In genomic region chr6:125210436-125210835, GRCm38 (mm10) we compare ENCODE assay signal across 21 mouse cellular contexts. TPM values are rescaled to one million over a fixed set of nuclear protein-coding genes. Genes with fewer than 3 reads are reported as not detected.
DNase-seq lines count a peak whose midpoint lies in the region; ATAC-seq and TF ChIP-seq lines count a peak whose summit lies in the region.
"Had no signal": no experiment of that assay in that cellular context is flagged by ENCODE, and none has a peak within 500 bp of the region (broad histone marks: within the 10 kb centered on the region; RNA-seq: fewer than 3 reads in every experiment).

No protein-coding gene starts in this region.

- no peaks in the 10 kb centered on the region for H3K36me3 ChIP-seq in hindbrain, postnatal 0 days (ENCODE audit: insufficient read depth, low read length)
- no peaks in the 10 kb centered on the region for H3K36me3 ChIP-seq in hindbrain, embryonic 16.5 days (ENCODE audit: control insufficient read depth, insufficient read depth, low read length)
- H3K36me3 ChIP-seq in thymus, adult 2 months (ENCODE audit: control insufficient read depth, insufficient read depth, low read length): no peaks in the 10 kb centered on the region
- no peaks in the 10 kb centered on the region for H3K36me3 ChIP-seq in kidney, embryonic 16.5 days (ENCODE audit: insufficient read depth, low read length)
- H3K36me3 ChIP-seq: embryonic facial prominence, embryonic 15.5 days; liver, embryonic 13.5 days had no signal

- peak; percentile 6; the same call in 1 of the 2 replicates for TF ChIP-seq CTCF in hindbrain, postnatal 0 days (IDR thresholded peaks at IDR 0.05; ENCODE audit: low read depth)
- no peak for TF ChIP-seq CTCF in thymus, adult 2 months (IDR thresholded peaks at IDR 0.05; ENCODE audit: borderline replicate concordance, control insufficient read depth, extremely low read depth, insufficient read depth, low read length, poor library complexity)

- no peaks in the 10 kb centered on the region for H3K9me3 ChIP-seq in hindbrain, postnatal 0 days (ENCODE audit: low read length)
- H3K9me3 ChIP-seq in hindbrain, embryonic 16.5 days (ENCODE audit: control insufficient read depth, low read length): no peaks in the 10 kb centered on the region
- H3K9me3 ChIP-seq in kidney, embryonic 16.5 days (ENCODE audit: low read length): no peaks in the 10 kb centered on the region
- H3K9me3 ChIP-seq: embryonic facial prominence, embryonic 15.5 days; liver, embryonic 13.5 days had no signal

- H3K9ac ChIP-seq in hindbrain, postnatal 0 days (replicated peaks; ENCODE audit: low read length): no peak overlapping the region
- H3K9ac ChIP-seq in hindbrain, embryonic 16.5 days (ENCODE audit: low read depth, low read length): no peak overlapping the region
- no peak overlapping the region for H3K9ac ChIP-seq in kidney, embryonic 16.5 days (replicated peaks; ENCODE audit: low read length)
- H3K9ac ChIP-seq: embryonic facial prominence, embryonic 15.5 days; hindbrain, embryonic 14.5 days; liver, embryonic 13.5 days had no signal

- TF ChIP-seq POLR2A in thymus, adult 2 months (IDR thresholded peaks at IDR 0.05; ENCODE audit: control insufficient read depth, extremely low read depth, insufficient read depth, low read length, poor library complexity): no peak

- no peaks in the 10 kb centered on the region; the same call in 1 of the 2 replicates for H3K27me3 ChIP-seq in hindbrain, postnatal 0 days (ENCODE audit: insufficient read depth, low read length)
- H3K27me3 ChIP-seq in hindbrain, embryonic 16.5 days (replicated peaks; ENCODE audit: control insufficient read depth, insufficient read depth, low read length): peaks cover 5% of the 10 kb centered on the region
- H3K27me3 ChIP-seq in thymus, adult 2 months (ENCODE audit: control insufficient read depth, insufficient read depth, low read length): no peaks in the 10 kb centered on the region
- H3K27me3 ChIP-seq in kidney, embryonic 16.5 days (ENCODE audit: insufficient read depth, low read length): peaks cover 11% of the 10 kb centered on the region

- 94% methylated on average over 1 of the region's 1 CpGs for WGBS in hindbrain, postnatal 0 days
- whole genome bisulfite sequencing in hindbrain, embryonic 16.5 days: 82% methylated on average over 1 of the region's 1 CpGs
- WGBS in thymus, adult 2 months: 97% methylated on average over 1 of the region's 1 CpGs
- WGBS in kidney, embryonic 16.5 days: 92% methylated on average over 1 of the region's 1 CpGs

- no peaks in the 10 kb centered on the region for H3K4me1 ChIP-seq in hindbrain, postnatal 0 days (ENCODE audit: insufficient read depth, low read length)
- H3K4me1 ChIP-seq in hindbrain, embryonic 16.5 days (ENCODE audit: control insufficient read depth, insufficient read depth, low read depth, low read length): no peaks in the 10 kb centered on the region
- no peaks in the 10 kb centered on the region for H3K4me1 ChIP-seq in thymus, adult 2 months (replicated peaks; ENCODE audit: control insufficient read depth, insufficient read depth, low read length)
- no peaks in the 10 kb centered on the region for H3K4me1 ChIP-seq in kidney, embryonic 16.5 days (ENCODE audit: insufficient read depth, low read length)
- H3K4me1 ChIP-seq: embryonic facial prominence, embryonic 15.5 days; liver, embryonic 13.5 days had no signal

- no peak overlapping the region for H3K27ac ChIP-seq in hindbrain, postnatal 0 days
- H3K27ac ChIP-seq in hindbrain, embryonic 16.5 days (ENCODE audit: low read depth, low read length): no peak overlapping the region
- no peak overlapping the region for H3K27ac ChIP-seq in thymus, adult 2 months (ENCODE audit: control insufficient read depth, insufficient read depth, low read length)
- no peak overlapping the region for H3K27ac ChIP-seq in kidney, embryonic 16.5 days (ENCODE audit: low read length)
- H3K27ac ChIP-seq: embryonic facial prominence, embryonic 15.5 days; hindbrain, embryonic 14.5 days; liver, embryonic 13.5 days had no signal

- H3K4me2 ChIP-seq in hindbrain, postnatal 0 days (ENCODE audit: low read depth, low read length): no peak overlapping the region
- no peak overlapping the region for H3K4me2 ChIP-seq in hindbrain, embryonic 16.5 days (ENCODE audit: low read length)
- no peak overlapping the region for H3K4me2 ChIP-seq in kidney, embryonic 16.5 days (replicated peaks; ENCODE audit: low read depth, low read length)
- H3K4me2 ChIP-seq: embryonic facial prominence, embryonic 15.5 days; hindbrain, embryonic 14.5 days; liver, embryonic 13.5 days; midbrain, embryonic 11.5 days had no signal

- ATAC-seq in hindbrain, postnatal 0 days: no peak
- ATAC-seq in hindbrain, embryonic 16.5 days: no peak
- ATAC-seq in kidney, embryonic 16.5 days (ENCODE audit: low FRiP score, low TSS enrichment): no peak
- ATAC-seq: activated CD4-positive, CD25-positive, alpha-beta regulatory T cell, adult 4 months had no signal

- H3K4me3 ChIP-seq in hindbrain, postnatal 0 days (ENCODE audit: low read length): no peak overlapping the region
- no peak overlapping the region for H3K4me3 ChIP-seq in hindbrain, embryonic 16.5 days (ENCODE audit: low read length)
- H3K4me3 ChIP-seq in thymus, adult 2 months (ENCODE audit: control insufficient read depth, insufficient read depth, low read length): no peak overlapping the region
- no peak overlapping the region for H3K4me3 ChIP-seq in kidney, embryonic 16.5 days (ENCODE audit: low read length)
- H3K4me3 ChIP-seq: embryonic facial prominence, embryonic 15.5 days; liver, embryonic 13.5 days had no signal

- DNase-seq in hindbrain, postnatal 0 days (ENCODE audit: low spot score): no peak
- peak; percentile 20 for DNase-seq in thymus, postnatal 0 days (ENCODE audit: low spot score)
- DNase-seq in thymus, adult 2 months: no peak
- DNase-seq in NIH3T3 (ENCODE audit: low read depth): peak; percentile 20
- DNase-seq in embryo, embryonic 9.5 days (ENCODE audit: extremely low spot score): no peak
- DNase-seq: adrenal gland, postnatal 10 days; cerebellum, postnatal 14 days; embryo, embryonic 11 days; heart, adult 11 months; heart, postnatal 36 days; kidney, adult 18-20 months; kidney, postnatal 25 days; layer of hippocampus, adult 9-11 months; liver, embryonic 13.5 days; right cerebral cortex, postnatal 4 days had no signal

RNA-seq across cellular contexts. Expression of gene Vamp1, which starts 4.9 kb away (rescaled TPM):
- 74.6 and 85.3 TPM in 2 replicates for total RNA-seq in hindbrain, postnatal 0 days (2014; rRNA removed)
- polyA plus RNA-seq in hindbrain, postnatal 0 days (2015; fragmentation: Nextera tagmentation; extraction: Ambion mirVana): 73.0 and 74.6 TPM in 2 replicates
- polyA plus RNA-seq in hindbrain, embryonic 16.5 days (2015; fragmentation: Nextera tagmentation; extraction: Ambion mirVana): 41.2 and 52.8 TPM in 2 replicates
- polyA plus RNA-seq in thymus, postnatal 0 days (2015; fragmentation: Nextera tagmentation; extraction: Ambion mirVana): 61.0 and 75.3 TPM in 2 replicates
- 372 and 423 TPM in 2 replicates for polyA plus RNA-seq in thymus, adult 2 months (2012; rRNA removed)
- 7.5 and 7.7 TPM in 2 replicates for polyA plus RNA-seq in kidney, embryonic 16.5 days (2015; fragmentation: Nextera tagmentation; extraction: Ambion mirVana)

RNA-seq across cellular contexts. Expression of gene Mrpl51, which starts 18.8 kb away (rescaled TPM):
- total RNA-seq in hindbrain, postnatal 0 days (2014; rRNA removed): 20.6 and 40.3 TPM in 2 replicates
- 159 and 163 TPM in 2 replicates for polyA plus RNA-seq in hindbrain, postnatal 0 days (2015; fragmentation: Nextera tagmentation; extraction: Ambion mirVana)
- 140 and 154 TPM in 2 replicates for polyA plus RNA-seq in hindbrain, embryonic 16.5 days (2015; fragmentation: Nextera tagmentation; extraction: Ambion mirVana)
- 281 and 294 TPM in 2 replicates for polyA plus RNA-seq in thymus, postnatal 0 days (2015; fragmentation: Nextera tagmentation; extraction: Ambion mirVana)
- 68.1 and 70.7 TPM in 2 replicates for polyA plus RNA-seq in thymus, adult 2 months (2012; rRNA removed)
- polyA plus RNA-seq in kidney, embryonic 16.5 days (2015; fragmentation: Nextera tagmentation; extraction: Ambion mirVana): 213 and 228 TPM in 2 replicates

RNA-seq across cellular contexts. Expression of gene Ncapd2, which starts 18.9 kb away (rescaled TPM):
- total RNA-seq in hindbrain, postnatal 0 days (2014; rRNA removed): 47.1 and 56.3 TPM in 2 replicates
- polyA plus RNA-seq in hindbrain, postnatal 0 days (2015; fragmentation: Nextera tagmentation; extraction: Ambion mirVana): 30.3 and 34.1 TPM in 2 replicates
- polyA plus RNA-seq in hindbrain, embryonic 16.5 days (2015; fragmentation: Nextera tagmentation; extraction: Ambion mirVana): 37.7 and 50.2 TPM in 2 replicates
- 130 and 153 TPM in 2 replicates for polyA plus RNA-seq in thymus, postnatal 0 days (2015; fragmentation: Nextera tagmentation; extraction: Ambion mirVana)
- polyA plus RNA-seq in thymus, adult 2 months (2012; rRNA removed): 430 and 598 TPM in 2 replicates
- 151 and 163 TPM in 2 replicates for polyA plus RNA-seq in kidney, embryonic 16.5 days (2015; fragmentation: Nextera tagmentation; extraction: Ambion mirVana)

RNA-seq across cellular contexts. Expression of gene Tapbpl, which starts 21.2 kb away (rescaled TPM):
- total RNA-seq in hindbrain, postnatal 0 days (2014; rRNA removed): 4.5 and 7.0 TPM in 2 replicates
- polyA plus RNA-seq in hindbrain, postnatal 0 days (2015; fragmentation: Nextera tagmentation; extraction: Ambion mirVana): 7.0 and 7.8 TPM in 2 replicates
- polyA plus RNA-seq in hindbrain, embryonic 16.5 days (2015; fragmentation: Nextera tagmentation; extraction: Ambion mirVana): 7.7 and 9.1 TPM in 2 replicates
- 42.5 and 53.1 TPM in 2 replicates for polyA plus RNA-seq in thymus, postnatal 0 days (2015; fragmentation: Nextera tagmentation; extraction: Ambion mirVana)
- polyA plus RNA-seq in thymus, adult 2 months (2012; rRNA removed): 64.2 and 67.6 TPM in 2 replicates
- 7.4 and 8.2 TPM in 2 replicates for polyA plus RNA-seq in kidney, embryonic 16.5 days (2015; fragmentation: Nextera tagmentation; extraction: Ambion mirVana)

RNA-seq across cellular contexts. Expression of gene Cd27, which starts 26.4 kb away (rescaled TPM):
- 0.79 TPM in 1 of 2 replicates, not detected in the other for total RNA-seq in hindbrain, postnatal 0 days (2014; rRNA removed)
- polyA plus RNA-seq in hindbrain, postnatal 0 days (2015; fragmentation: Nextera tagmentation; extraction: Ambion mirVana): 0.29 and 0.71 TPM in 2 replicates
- 1.1 and 1.4 TPM in 2 replicates for polyA plus RNA-seq in hindbrain, embryonic 16.5 days (2015; fragmentation: Nextera tagmentation; extraction: Ambion mirVana)
- 175 and 252 TPM in 2 replicates for polyA plus RNA-seq in thymus, postnatal 0 days (2015; fragmentation: Nextera tagmentation; extraction: Ambion mirVana)
- polyA plus RNA-seq in thymus, adult 2 months (2012; rRNA removed): 1,056 and 1,075 TPM in 2 replicates
- 2.1 and 2.5 TPM in 2 replicates for polyA plus RNA-seq in kidney, embryonic 16.5 days (2015; fragmentation: Nextera tagmentation; extraction: Ambion mirVana)

Comparison
In these comparisons a context has a peak if more than half of its experiments do, and no peak if none do; other contexts are left out.
1. DNase-seq: peak in thymus, postnatal 0 days (single experiment) and NIH3T3 (single experiment); none in hindbrain, postnatal 0 days (single experiment), thymus, adult 2 months (single experiment) and embryo, embryonic 9.5 days (single experiment).